8 mouse cellular contexts compared by ENCODE assay signal in genomic region chr14:51172095-51172865, GRCm38 (mm10). TPM values are rescaled to one million over a fixed set of nuclear protein-coding genes. Genes with fewer than 3 reads are reported as not detected.
DNase-seq lines count a peak whose midpoint lies in the region; ATAC-seq and TF ChIP-seq lines count a peak whose summit lies in the region.
"Not testable (repeated sequence)": the region's sequence is repeated elsewhere in the genome, so short reads cannot be mapped to it uniquely, and the experiment has no call there.
"Had no signal": no experiment of that assay in that cellular context is flagged by ENCODE, and none has a peak within 500 bp of the region (broad histone marks: within the 10 kb centered on the region; RNA-seq: fewer than 3 reads in every experiment).

No protein-coding gene starts in this region.

- H3K9me3 ChIP-seq in intestine, postnatal 0 days (ENCODE audit: control insufficient read depth) = not testable (repeated sequence)

- 44% methylated on average over 9 of the region's 9 CpGs for WGBS in intestine, postnatal 0 days

- not testable (repeated sequence) for H3K27ac ChIP-seq in intestine, postnatal 0 days (ENCODE audit: low read depth, low read length)

- peak; percentile 43 for DNase-seq in adrenal gland, postnatal 14 days
- DNase-seq in embryo, embryonic 11 days = peak; percentile 65
- DNase-seq in heart, adult 11 months = peak; percentile 86
- DNase-seq in left cerebral cortex, postnatal 14 days (ENCODE audit: low spot score in 2 of 2) = peak; percentile 15 to 32
- DNase-seq in right cerebral cortex, postnatal 10 days (ENCODE audit: low spot score in 2 of 2) = peak; percentile 23 to 27

- H3K36me3 ChIP-seq in intestine, postnatal 0 days (ENCODE audit: control insufficient read depth, insufficient read depth) = not testable (repeated sequence)

- not testable (repeated sequence) for H3K4me1 ChIP-seq in intestine, postnatal 0 days (replicated peaks; ENCODE audit: control insufficient read depth, insufficient read depth, low read length)

- H3K4me2 ChIP-seq in intestine, postnatal 0 days (replicated peaks; ENCODE audit: low read depth) = not testable (repeated sequence)

- not testable (repeated sequence) for H3K4me3 ChIP-seq in intestine, postnatal 0 days (ENCODE audit: low read depth, low read length)

- not testable (repeated sequence) for ATAC-seq in intestine, postnatal 0 days
- ATAC-seq in megakaryocyte progenitor cell, adult 5-6 weeks (replicated peaks; ENCODE audit: poor library complexity) = peak; percentile 79

- not testable (repeated sequence) for H3K27me3 ChIP-seq in intestine, postnatal 0 days (replicated peaks; ENCODE audit: control insufficient read depth, insufficient read depth, low read length)

- not testable (repeated sequence) for H3K9ac ChIP-seq in intestine, postnatal 0 days (ENCODE audit: low read depth, low read length)

- intact Hi-C loops in left cerebral cortex, postnatal 14 days (cut with DNase I) = loop anchor here (5.0 kb wide), 1 partner anchor 95 kb away; no protein-coding TSS in a partner anchor

- TF ChIP-seq CTCF in intestine, postnatal 0 days (IDR thresholded peaks at IDR 0.05; ENCODE audit: low read depth) = peak; percentile 76

RNA-seq across cellular contexts. Expression of gene Rnase2b, which starts 10.2 kb away (rescaled TPM):
- not detected in 2 replicates for total RNA-seq in adrenal gland, postnatal 14 days (2021)
- polyA plus RNA-seq in intestine, postnatal 0 days (2015; fragmentation: Nextera tagmentation; extraction: Ambion mirVana) = not detected in 2 replicates
- total RNA-seq in left cerebral cortex, postnatal 14 days (2021) = not detected
- total RNA-seq in megakaryocyte progenitor cell, adult 5-6 weeks (2015) = not detected in 2 replicates
- not detected in 2 replicates for total RNA-seq in megakaryocyte progenitor cell, adult 5-6 weeks (2017)
- polyA plus RNA-seq: kidney, embryonic 16.5 days had no signal

RNA-seq across cellular contexts. Expression of gene Rnase1, which starts 25.7 kb away (rescaled TPM):
- not detected in 2 replicates for total RNA-seq in adrenal gland, postnatal 14 days (2021)
- polyA plus RNA-seq in intestine, postnatal 0 days (2015; fragmentation: Nextera tagmentation; extraction: Ambion mirVana) = 21.7 and 23.3 TPM in 2 replicates
- under 1 TPM in 1 of 2 experiments, not detected in 1; 0.48 TPM for total RNA-seq in left cerebral cortex, postnatal 14 days (2021)
- total RNA-seq in megakaryocyte progenitor cell, adult 5-6 weeks (2015) = not detected in 2 replicates
- total RNA-seq in megakaryocyte progenitor cell, adult 5-6 weeks (2017) = not detected in 2 replicates

RNA-seq across cellular contexts. Expression of gene Ang2, which starts 26.7 kb away (rescaled TPM):
- not detected in 2 replicates for total RNA-seq in adrenal gland, postnatal 14 days (2021)
- polyA plus RNA-seq in intestine, postnatal 0 days (2015; fragmentation: Nextera tagmentation; extraction: Ambion mirVana) = not detected in 2 replicates
- total RNA-seq in left cerebral cortex, postnatal 14 days (2021) = not detected
- total RNA-seq in megakaryocyte progenitor cell, adult 5-6 weeks (2015) = not detected in 2 replicates
- total RNA-seq in megakaryocyte progenitor cell, adult 5-6 weeks (2017) = not detected in 2 replicates
- polyA plus RNA-seq: kidney, embryonic 16.5 days had no signal

RNA-seq across cellular contexts. Expression of gene Ear14, which starts 30.9 kb away (rescaled TPM):
- not detected in 2 replicates for total RNA-seq in adrenal gland, postnatal 14 days (2021)
- not detected in 2 replicates for polyA plus RNA-seq in intestine, postnatal 0 days (2015; fragmentation: Nextera tagmentation; extraction: Ambion mirVana)
- total RNA-seq in left cerebral cortex, postnatal 14 days (2021) = not detected
- not detected in 2 replicates for total RNA-seq in megakaryocyte progenitor cell, adult 5-6 weeks (2015)
- total RNA-seq in megakaryocyte progenitor cell, adult 5-6 weeks (2017) = not detected in 2 replicates
- polyA plus RNA-seq: kidney, embryonic 16.5 days had no signal

RNA-seq across cellular contexts. Expression of gene Rnase6, which starts 48.6 kb away (rescaled TPM):
- total RNA-seq in adrenal gland, postnatal 14 days (2021) = 1.3 and 4.5 TPM in 2 replicates
- 2.6 and 3.0 TPM in 2 replicates for polyA plus RNA-seq in intestine, postnatal 0 days (2015; fragmentation: Nextera tagmentation; extraction: Ambion mirVana)
- not detected for total RNA-seq in left cerebral cortex, postnatal 14 days (2021)
- 9.2 and 14.6 TPM in 2 replicates for total RNA-seq in megakaryocyte progenitor cell, adult 5-6 weeks (2015)
- total RNA-seq in megakaryocyte progenitor cell, adult 5-6 weeks (2017) = 20.7 and 22.2 TPM in 2 replicates

Comparison
In these comparisons a context has a peak if more than half of its experiments do, and no peak if none do; other contexts are left out.
1. DNase-seq: peak in every context shown above with its lines; median percentile 86 in heart, adult 11 months; 65 in embryo, embryonic 11 days; 43 in adrenal gland, postnatal 14 days; 25 in right cerebral cortex, postnatal 10 days; 24 in left cerebral cortex, postnatal 14 days.